ENCODE assay signal across 15 mouse cellular contexts in the genomic region with DNA sequence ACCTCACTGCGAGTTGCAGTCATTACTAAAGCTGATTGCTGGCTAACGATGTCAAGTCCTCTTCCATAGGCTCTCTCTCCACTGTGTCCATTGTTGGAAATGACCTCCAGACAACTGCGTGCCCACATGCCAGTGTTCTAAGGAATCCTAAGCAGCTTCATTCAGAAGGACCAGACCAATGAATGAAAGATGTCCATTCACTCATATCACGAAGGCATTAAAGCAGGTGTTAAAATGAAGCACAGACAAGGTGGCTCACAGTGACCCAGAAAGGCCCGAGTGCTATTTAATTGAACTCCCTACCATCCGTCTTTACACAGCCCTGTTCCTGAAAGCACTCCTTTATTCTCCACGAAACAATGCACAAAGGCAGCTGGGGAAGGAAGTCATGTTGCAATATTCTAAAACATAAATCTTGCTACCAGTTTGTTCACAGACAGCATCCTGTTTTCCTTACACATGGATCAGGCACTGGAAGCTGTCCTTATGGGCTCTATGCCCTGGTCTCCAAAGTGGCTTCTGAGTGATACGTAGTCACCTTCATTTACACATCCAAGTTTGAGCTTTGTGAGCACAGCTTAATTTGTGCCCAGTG. TPM values are rescaled to one million over a fixed set of nuclear protein-coding genes. Genes with fewer than 3 reads are reported as not detected.
DNase-seq lines count a peak whose midpoint lies in the region; ATAC-seq and TF ChIP-seq lines count a peak whose summit lies in the region.
"Had no signal": no experiment of that assay in that cellular context is flagged by ENCODE, and none has a peak within 500 bp of the region (broad histone marks: within the 10 kb centered on the region; RNA-seq: fewer than 3 reads in every experiment).

No protein-coding gene starts in this region.

- no peaks in the 10 kb centered on the region for H3K27me3 ChIP-seq in heart, adult 2 months (ENCODE audit: control insufficient read depth, insufficient read depth, low read length)
- H3K27me3 ChIP-seq in kidney, adult 2 months (replicated peaks; ENCODE audit: control insufficient read depth, insufficient read depth, low read length): no peaks in the 10 kb centered on the region
- no peaks in the 10 kb centered on the region for H3K27me3 ChIP-seq in midbrain, embryonic 11.5 days (ENCODE audit: control insufficient read depth, insufficient read depth, low read length)
- no peaks in the 10 kb centered on the region for H3K27me3 ChIP-seq in midbrain, embryonic 15.5 days (replicated peaks)
- no peaks in the 10 kb centered on the region for H3K27me3 ChIP-seq in hindbrain, embryonic 12.5 days
- H3K27me3 ChIP-seq: embryonic facial prominence, embryonic 15.5 days; neural tube, embryonic 13.5 days; stomach, embryonic 15.5 days had no signal

- no peak for ATAC-seq in midbrain, embryonic 11.5 days (ENCODE audit: low FRiP score)
- no peak for ATAC-seq in midbrain, embryonic 15.5 days (replicated peaks)
- ATAC-seq in hindbrain, embryonic 12.5 days (ENCODE audit: low FRiP score): no peak
- ATAC-seq: midbrain, embryonic 16.5 days had no signal

- H3K4me1 ChIP-seq in heart, adult 2 months (ENCODE audit: control insufficient read depth, insufficient read depth, low read length): peaks cover 3% of the 10 kb centered on the region
- H3K4me1 ChIP-seq in kidney, adult 2 months (ENCODE audit: control insufficient read depth, insufficient read depth, low read length): peaks cover 44% of the 10 kb centered on the region
- H3K4me1 ChIP-seq in midbrain, embryonic 11.5 days (ENCODE audit: control insufficient read depth, insufficient read depth, low read length): no peaks in the 10 kb centered on the region; the same call in 1 of the 2 replicates
- no peaks in the 10 kb centered on the region for H3K4me1 ChIP-seq in midbrain, embryonic 15.5 days
- no peaks in the 10 kb centered on the region for H3K4me1 ChIP-seq in hindbrain, embryonic 12.5 days
- H3K4me1 ChIP-seq: embryonic facial prominence, embryonic 15.5 days; stomach, embryonic 15.5 days had no signal

- no peaks in the 10 kb centered on the region for H3K9me3 ChIP-seq in midbrain, embryonic 11.5 days (ENCODE audit: control insufficient read depth, low read length)
- H3K9me3 ChIP-seq in midbrain, embryonic 15.5 days: no peaks in the 10 kb centered on the region
- no peaks in the 10 kb centered on the region for H3K9me3 ChIP-seq in hindbrain, embryonic 12.5 days (replicated peaks)
- H3K9me3 ChIP-seq: embryonic facial prominence, embryonic 15.5 days; neural tube, embryonic 13.5 days; stomach, embryonic 15.5 days had no signal

- TF ChIP-seq EP300 in heart, adult 2 months (IDR thresholded peaks at IDR 0.05; ENCODE audit: insufficient read depth, low read depth, low read length): no peak

- TF ChIP-seq CTCF in heart, adult 2 months (IDR thresholded peaks at IDR 0.05): no peak
- no peak for TF ChIP-seq CTCF in kidney, adult 2 months (conservative IDR thresholded peaks at IDR 0.05; ENCODE audit: insufficient read depth, insufficient read length, low read depth, low read length)

- DNase-seq in heart, adult 2 months: no peak
- no peak for DNase-seq in heart, postnatal 25 days (ENCODE audit: low spot score)
- DNase-seq in kidney, adult 2 months: no peak
- no peak for DNase-seq in kidney, postnatal 36 days
- DNase-seq in midbrain, embryonic 11.5 days (ENCODE audit: low spot score, missing footprints): peak; percentile 65
- DNase-seq in retina, embryonic 14.5 days (ENCODE audit: low spot score): peak; percentile 16
- DNase-seq: B cell, adult 2 months; cerebellum, adult 11 months; cerebellum, postnatal 36 days had no signal

- no peaks in the 10 kb centered on the region; the same call in 1 of the 2 replicates for H3K79me2 ChIP-seq in heart, adult 2 months (replicated peaks; ENCODE audit: control insufficient read depth, insufficient read depth, low read length)

- TF ChIP-seq POLR2A in heart, adult 2 months (IDR thresholded peaks at IDR 0.05; ENCODE audit: insufficient read depth, low read depth, low read length): no peak
- TF ChIP-seq POLR2A in kidney, adult 2 months (IDR thresholded peaks at IDR 0.05; ENCODE audit: low read depth, low read length): no peak

- H3K36me3 ChIP-seq in heart, adult 2 months (ENCODE audit: control insufficient read depth, insufficient read depth, low read length): peaks cover 38% of the 10 kb centered on the region
- H3K36me3 ChIP-seq in kidney, adult 2 months (ENCODE audit: control insufficient read depth, insufficient read depth, low read length): peaks cover 1% of the 10 kb centered on the region; the same call in 1 of the 2 replicates
- H3K36me3 ChIP-seq in midbrain, embryonic 11.5 days (ENCODE audit: control insufficient read depth, insufficient read depth, low read length): no peaks in the 10 kb centered on the region
- no peaks in the 10 kb centered on the region for H3K36me3 ChIP-seq in midbrain, embryonic 15.5 days (replicated peaks)
- H3K36me3 ChIP-seq in hindbrain, embryonic 12.5 days: no peaks in the 10 kb centered on the region
- H3K36me3 ChIP-seq: embryonic facial prominence, embryonic 15.5 days; neural tube, embryonic 13.5 days; stomach, embryonic 15.5 days had no signal

- intact Hi-C loops in heart, adult 2 months (cut with DNase I): no loop called here
- intact Hi-C loops in heart, postnatal 25 days (cut with DNase I): no loop called here

- no peak overlapping the region for H3K4me2 ChIP-seq in midbrain, embryonic 11.5 days
- H3K4me2 ChIP-seq in midbrain, embryonic 15.5 days: no peak overlapping the region
- H3K4me2 ChIP-seq in hindbrain, embryonic 12.5 days (replicated peaks): no peak overlapping the region
- H3K4me2 ChIP-seq: embryonic facial prominence, embryonic 15.5 days; neural tube, embryonic 13.5 days; stomach, embryonic 15.5 days had no signal

- H3K4me3 ChIP-seq in heart, adult 2 months: no peak overlapping the region
- no peak overlapping the region for H3K4me3 ChIP-seq in kidney, adult 2 months (ENCODE audit: insufficient read depth, low read depth, low read length)
- H3K4me3 ChIP-seq in midbrain, embryonic 11.5 days (ENCODE audit: low read depth, low read length): no peak overlapping the region
- no peak overlapping the region for H3K4me3 ChIP-seq in midbrain, embryonic 15.5 days
- no peak overlapping the region for H3K4me3 ChIP-seq in hindbrain, embryonic 12.5 days
- H3K4me3 ChIP-seq: embryonic facial prominence, embryonic 15.5 days; neural tube, embryonic 13.5 days; stomach, embryonic 15.5 days had no signal

- H3K9ac ChIP-seq in heart, adult 2 months (ENCODE audit: low read depth, low read length): no peak overlapping the region
- no peak overlapping the region for H3K9ac ChIP-seq in midbrain, embryonic 11.5 days (ENCODE audit: low read length)
- no peak overlapping the region for H3K9ac ChIP-seq in midbrain, embryonic 15.5 days
- no peak overlapping the region for H3K9ac ChIP-seq in hindbrain, embryonic 12.5 days
- H3K9ac ChIP-seq: embryonic facial prominence, embryonic 15.5 days; neural tube, embryonic 13.5 days; stomach, embryonic 15.5 days had no signal

- peak overlapping the region; percentile 4; the same call in 1 of the 2 replicates for H3K27ac ChIP-seq in heart, adult 2 months
- H3K27ac ChIP-seq in kidney, adult 2 months (ENCODE audit: insufficient read depth, low read depth, low read length): peak overlapping the region; percentile 72
- no peak overlapping the region for H3K27ac ChIP-seq in midbrain, embryonic 11.5 days (ENCODE audit: low read depth, low read length)
- H3K27ac ChIP-seq in midbrain, embryonic 15.5 days: no peak overlapping the region
- no peak overlapping the region for H3K27ac ChIP-seq in hindbrain, embryonic 12.5 days
- H3K27ac ChIP-seq: embryonic facial prominence, embryonic 15.5 days; neural tube, embryonic 13.5 days; stomach, embryonic 15.5 days had no signal

- WGBS in heart, adult 2 months: 33% methylated on average over 8 of the region's 8 CpGs
- WGBS in kidney, adult 2 months: 39% methylated on average over 8 of the region's 8 CpGs
- WGBS in midbrain, embryonic 11.5 days: 72% methylated on average over 8 of the region's 8 CpGs
- WGBS in midbrain, embryonic 15.5 days: 50% methylated on average over 8 of the region's 8 CpGs
- WGBS in hindbrain, embryonic 12.5 days: 47% methylated on average over 8 of the region's 8 CpGs

RNA-seq across cellular contexts. Expression of a gene that starts 23.3 kb away (rescaled TPM):
- total RNA-seq in heart, adult 2 months (2021): 100 to 1,000 TPM; 129 to 146 TPM
- polyA plus RNA-seq in heart, adult 2 months (2012; rRNA removed): 27.9 and 46.5 TPM in 2 replicates
- total RNA-seq in heart, postnatal 25 days (2021): 100 to 1,000 TPM; 132 to 133 TPM
- 23.0 and 23.1 TPM in 2 replicates for polyA plus RNA-seq in kidney, adult 2 months (2012; rRNA removed)
- 2.6 and 3.3 TPM in 2 replicates for polyA plus RNA-seq in midbrain, embryonic 11.5 days (2014; fragmentation: Nextera tagmentation; extraction: Ambion mirVana)
- 16.7 and 17.2 TPM in 2 replicates for polyA plus RNA-seq in midbrain, embryonic 15.5 days (2015; fragmentation: Nextera tagmentation; extraction: Ambion mirVana)
- 4.5 and 5.8 TPM in 2 replicates for polyA plus RNA-seq in hindbrain, embryonic 12.5 days (2016; fragmentation: Nextera tagmentation; extraction: Ambion mirVana)

Comparison
In these comparisons a context has a peak if more than half of its experiments do, and no peak if none do; other contexts are left out.
1. DNase-seq: peak in midbrain, embryonic 11.5 days (single experiment) and retina, embryonic 14.5 days (single experiment); none in heart, adult 2 months (0 of 2), heart, postnatal 25 days (single experiment), kidney, adult 2 months (single experiment) and kidney, postnatal 36 days (0 of 2).
2. H3K27ac ChIP-seq: peak in heart, adult 2 months (single experiment) and kidney, adult 2 months (single experiment); none in midbrain, embryonic 11.5 days (single experiment), midbrain, embryonic 15.5 days (single experiment) and hindbrain, embryonic 12.5 days (single experiment).